Mouse (Mus musculus) mouse trophoblast stem cell (cell line): ENCODE measurements around the gene Emc6.

Source experiments
- in situ Hi-C, 2 experiments: fragments of 300-500 bp; cut with MseI, MboI; formaldehyde crosslinking; loops; 2 replicates in 1 of 2; 3 replicates in 1 of 2; pipeline ENCODE4 v1.15.1; 2025

The Emc6 gene

DNA sequence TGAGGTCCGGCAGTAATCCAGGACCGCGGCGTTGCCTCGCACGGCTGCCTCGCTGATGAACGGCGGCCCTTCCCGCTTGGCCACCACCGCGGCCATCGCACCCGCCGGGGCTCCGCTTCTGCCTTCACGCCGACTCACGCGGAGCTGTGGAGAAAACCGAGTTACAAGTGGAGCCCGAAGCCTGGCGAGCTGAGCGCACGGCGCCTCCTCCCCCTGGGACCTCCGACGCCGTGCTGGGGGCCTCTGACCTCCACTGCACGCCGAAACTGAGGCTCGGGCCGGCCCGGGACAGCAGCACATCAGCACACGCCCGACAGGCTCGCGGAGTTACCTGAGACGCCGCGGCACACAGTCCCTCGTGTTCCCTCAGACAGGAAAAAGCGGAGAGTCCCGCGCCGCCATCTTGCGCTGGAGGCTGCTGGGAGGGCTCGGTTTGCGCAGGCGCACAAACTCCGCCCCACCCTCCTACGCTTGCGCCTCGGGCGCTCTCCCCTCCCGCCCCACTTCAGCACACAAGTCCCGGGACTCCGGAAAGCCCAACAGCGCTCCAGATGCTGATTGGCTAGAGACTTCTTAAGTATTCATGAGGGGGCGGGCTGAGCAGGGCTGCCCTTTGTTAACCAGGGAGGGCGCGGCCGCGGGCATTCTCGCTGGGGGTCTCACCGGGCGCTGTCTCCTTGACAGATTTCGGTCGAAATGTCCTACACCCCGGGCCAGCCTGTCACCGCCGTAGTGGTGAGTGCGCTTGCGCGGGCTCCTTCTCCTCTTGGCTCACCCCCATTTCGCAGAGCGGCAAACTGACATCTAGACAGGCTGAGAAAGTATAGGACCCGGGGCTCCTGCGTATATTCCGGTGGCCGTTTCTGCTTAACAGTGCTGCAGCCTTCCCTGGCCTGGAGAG lies at the start of gene Emc6, which contains the start of gene Tax1bp3:
TSS of gene Emc6 (minus strand) at position 430 of the 901 bp plus-strand sequence.
TSS of gene Tax1bp3 (plus strand) at position 476 of the 901 bp plus-strand sequence.
- in situ Hi-C loops: no loop called here

DNA sequence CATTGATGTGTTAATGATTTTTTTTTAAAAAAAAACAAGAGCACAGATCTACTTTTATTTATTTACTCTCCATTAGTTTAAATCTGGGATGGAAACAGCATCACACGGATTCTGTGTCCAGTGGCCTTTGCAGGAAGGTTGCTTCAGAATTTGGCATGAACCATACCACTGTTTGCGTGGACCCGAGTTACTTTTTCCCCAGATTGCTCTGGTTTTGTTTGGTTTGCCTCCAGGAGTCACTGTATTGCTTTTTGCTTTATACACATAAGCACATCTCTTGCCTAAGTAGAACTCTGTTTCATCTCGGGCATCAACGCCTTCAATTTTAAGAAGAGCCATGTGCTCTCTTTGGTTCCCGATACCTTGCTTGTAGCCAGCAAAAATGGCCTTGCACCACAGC lies 49.0 kb upstream of the Emc6 start:
- in situ Hi-C loops: no loop called here

DNA sequence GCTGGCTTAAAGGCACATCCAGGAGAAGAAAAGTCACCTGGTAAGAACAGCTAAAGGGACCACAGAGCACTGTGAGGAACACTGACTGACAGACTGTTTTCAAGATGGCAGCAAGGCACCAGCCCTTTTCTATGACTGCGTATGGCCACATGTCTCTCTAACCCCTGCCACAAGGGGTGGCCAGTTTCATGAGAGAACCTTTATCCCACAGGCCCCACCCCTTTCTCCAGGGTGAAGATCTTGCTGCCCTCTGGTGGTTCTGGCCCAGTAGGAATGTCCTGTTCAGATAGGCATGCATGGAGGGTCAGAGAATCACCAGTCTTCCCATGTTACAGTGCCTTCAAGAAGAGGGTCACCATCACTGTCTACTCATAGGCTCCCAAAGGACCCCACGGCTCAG lies 47.1 kb upstream of the Emc6 start:
- in situ Hi-C loops: no loop called here

DNA sequence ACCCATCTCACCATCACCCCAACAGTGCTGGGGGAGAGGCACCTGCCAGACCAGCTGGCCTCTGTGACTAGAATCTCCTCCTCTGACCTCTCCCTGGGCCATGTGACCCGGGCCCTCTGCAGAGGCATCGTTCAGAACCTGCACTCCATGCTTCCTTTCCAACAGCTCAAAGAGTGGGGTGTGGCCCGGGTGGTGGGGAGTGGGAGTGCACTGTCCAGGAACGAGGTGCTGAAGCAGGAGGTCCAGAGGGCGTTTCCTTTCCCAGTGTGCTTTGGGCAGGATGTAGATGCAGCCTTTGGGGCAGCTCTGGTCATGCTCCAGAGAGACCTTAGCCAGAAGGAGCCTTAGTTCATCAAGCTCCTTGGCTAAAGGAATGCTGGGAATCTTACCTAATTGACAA lies 46.0 kb upstream of the Emc6 start:
- in situ Hi-C loops: no loop called here

DNA sequence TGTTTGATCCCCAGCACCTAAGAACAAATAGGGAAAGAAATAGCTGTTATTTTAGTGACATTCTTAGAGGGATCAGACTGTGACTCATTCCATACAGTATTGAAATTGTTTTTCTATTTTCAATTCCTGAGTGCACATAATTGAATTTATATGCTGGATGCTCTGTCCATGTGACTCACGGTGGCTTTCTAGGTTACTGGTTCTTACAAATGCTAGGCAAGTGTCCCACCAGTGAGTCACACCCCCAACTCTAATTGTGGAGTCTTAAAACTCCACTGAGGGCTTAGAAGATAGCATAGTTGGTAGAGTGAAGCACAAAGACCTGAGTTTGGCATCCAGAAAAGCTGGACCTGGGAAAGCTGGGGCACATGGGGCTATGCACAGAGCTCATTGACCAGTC lies 43.8 kb upstream of the Emc6 start:
- in situ Hi-C loops: no loop called here

DNA sequence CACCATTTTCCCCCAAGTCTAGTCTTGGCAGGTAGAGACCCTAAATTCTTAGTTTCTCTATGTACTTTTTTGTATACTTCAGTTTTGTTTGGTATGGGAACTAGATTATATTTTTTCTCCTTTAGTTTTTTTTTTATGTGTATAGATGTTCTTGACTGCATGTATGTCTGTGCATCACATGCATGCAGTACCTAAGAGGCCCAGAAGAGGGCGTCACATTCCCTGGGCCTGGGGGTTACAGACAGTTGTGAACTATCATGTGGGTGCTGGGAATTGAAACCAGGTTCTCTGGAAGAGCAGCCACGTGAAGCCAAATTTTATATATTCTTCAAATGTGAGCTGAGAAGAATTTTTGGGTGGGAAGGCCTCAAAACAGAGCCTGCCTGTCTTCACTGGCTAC lies 42.8 kb upstream of the Emc6 start:
- in situ Hi-C loops: no loop called here

DNA sequence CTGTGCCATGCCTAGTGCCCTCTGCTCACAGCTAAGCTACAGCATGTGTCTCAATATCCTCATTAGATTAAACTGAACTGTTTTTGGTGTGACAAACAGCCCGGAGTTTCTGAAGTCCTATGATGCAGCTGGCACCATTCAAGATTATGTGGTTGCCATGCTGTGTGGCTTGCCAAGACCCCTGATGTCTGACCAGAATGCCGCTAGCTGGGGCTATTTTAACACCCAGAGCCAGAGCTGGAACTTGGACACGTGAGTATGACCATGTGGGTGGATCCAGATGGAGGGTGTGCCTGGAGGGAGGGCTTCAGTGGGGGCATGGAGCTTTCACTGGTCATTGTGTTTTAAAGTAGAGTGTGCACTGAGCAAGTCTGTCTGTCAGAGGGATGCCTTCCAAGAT lies 37.1 kb upstream of the Emc6 start:
- in situ Hi-C loops: no loop called here

DNA sequence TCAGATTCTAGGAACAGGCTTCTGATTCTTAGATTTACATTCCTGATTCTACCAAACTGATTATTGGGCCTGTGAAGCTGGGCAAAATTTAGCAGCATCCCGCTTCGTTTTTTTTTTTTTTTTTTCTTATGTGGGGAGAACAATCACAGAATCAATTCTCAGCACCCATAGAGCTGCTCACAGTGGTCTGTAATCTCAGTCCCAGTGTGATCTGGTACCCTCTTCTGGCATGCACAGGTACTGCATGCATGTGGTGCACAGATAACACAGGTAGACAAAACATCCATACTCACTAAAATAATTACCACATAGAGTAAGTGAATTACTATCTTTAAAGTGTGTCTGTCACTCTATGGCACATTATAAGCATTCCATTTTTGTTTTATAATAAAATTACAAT lies 30.8 kb upstream of the Emc6 start:
- in situ Hi-C loops: no loop called here

DNA sequence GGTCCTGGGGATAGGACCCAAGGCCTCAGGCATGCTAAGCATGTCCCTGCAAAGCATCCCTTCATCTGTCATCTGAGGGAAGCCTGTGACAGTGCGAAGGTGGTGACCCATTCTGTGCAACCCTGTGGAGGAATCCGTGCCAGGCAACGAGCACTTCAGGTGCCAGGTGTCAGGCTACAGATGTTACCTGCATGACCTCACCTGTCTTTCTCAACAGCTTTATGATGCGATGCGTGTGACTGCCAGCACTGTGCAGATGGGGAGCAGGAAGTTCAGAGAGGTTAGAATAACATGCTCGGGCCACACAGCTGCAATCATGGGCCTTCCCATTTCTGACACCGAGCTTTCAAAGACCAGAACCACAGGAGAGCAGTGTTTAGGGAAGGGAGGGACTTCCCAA lies 28.4 kb upstream of the Emc6 start:
- in situ Hi-C loops: no loop called here

DNA sequence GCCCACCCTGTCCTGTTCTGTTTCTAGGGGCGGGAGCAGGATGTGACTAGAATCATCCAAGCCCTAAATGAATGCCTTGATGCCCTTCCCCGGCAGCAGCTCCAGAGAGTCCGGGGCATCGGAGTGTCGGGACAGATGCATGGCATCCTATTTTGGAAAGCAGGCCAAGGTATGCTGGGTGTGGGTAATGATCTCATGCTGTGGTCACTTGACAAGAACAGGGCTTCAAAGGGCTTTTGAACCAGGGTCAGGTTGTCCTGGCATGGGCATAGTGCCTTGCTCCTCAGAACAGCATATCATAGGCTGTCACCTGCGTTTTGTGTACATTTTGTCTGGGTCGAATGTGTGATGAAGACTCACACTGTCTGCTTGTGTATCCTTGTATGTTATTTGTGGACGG lies 27.1 kb upstream of the Emc6 start:
- in situ Hi-C loops: no loop called here

DNA sequence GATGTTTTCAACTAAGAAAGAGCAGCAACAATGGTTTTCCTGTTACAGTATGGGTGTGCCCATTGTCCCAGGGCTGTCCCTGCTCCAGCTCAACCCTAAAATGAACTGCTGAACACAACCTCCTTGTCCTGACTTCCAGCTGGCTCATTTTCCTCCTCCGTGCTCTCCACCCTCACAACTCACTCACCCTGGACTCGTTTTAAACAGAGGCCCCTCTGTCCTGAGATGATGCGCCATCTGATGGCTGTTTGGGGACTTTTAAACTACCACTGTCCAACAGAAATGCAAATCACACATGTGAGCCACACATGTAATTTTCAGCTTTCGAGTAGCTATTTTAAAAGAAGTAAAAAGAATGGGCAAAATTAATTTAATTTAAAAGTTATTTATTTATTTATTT lies 24.8 kb upstream of the Emc6 start:
- in situ Hi-C loops: no loop called here

DNA sequence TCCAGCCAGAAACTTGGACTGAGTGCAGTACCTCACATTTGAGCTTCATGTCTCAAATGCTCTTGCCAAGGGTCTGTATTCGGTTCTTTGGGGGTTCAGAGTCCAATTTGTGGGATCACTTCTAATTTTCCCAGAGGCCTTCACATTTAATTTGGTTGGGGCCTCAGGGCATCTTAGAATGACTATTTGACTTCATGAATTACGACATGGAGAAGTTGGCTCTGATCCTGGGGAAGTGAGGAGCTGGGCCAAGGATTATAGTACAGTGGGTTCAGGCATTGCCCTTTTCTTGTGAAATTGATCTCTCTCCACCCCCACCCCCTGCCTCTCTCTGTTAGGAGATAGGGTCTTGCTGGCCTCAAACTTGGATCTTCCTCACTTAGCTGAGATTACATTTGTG lies 24.2 kb upstream of the Emc6 start:
- in situ Hi-C loops: no loop called here

DNA sequence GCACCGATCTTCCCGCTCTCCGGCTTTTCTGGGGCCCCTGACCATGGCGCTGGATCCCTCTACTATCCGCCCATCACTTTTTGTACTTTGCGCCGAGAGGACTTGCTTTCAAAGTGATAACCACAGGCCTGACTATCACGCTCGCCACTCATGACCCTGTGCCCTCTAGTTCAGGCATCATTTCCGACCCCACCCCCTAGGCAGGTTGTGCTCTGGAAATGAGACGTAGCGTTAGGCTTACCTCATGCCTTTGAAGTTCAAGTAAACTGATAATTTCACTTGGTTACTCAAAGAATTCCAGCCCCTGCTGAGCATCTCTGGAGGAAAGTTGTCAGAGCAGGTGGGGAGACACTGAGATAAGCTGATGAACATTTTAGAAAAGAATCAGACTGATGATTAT lies 23.0 kb upstream of the Emc6 start:
- in situ Hi-C loops: no loop called here

DNA sequence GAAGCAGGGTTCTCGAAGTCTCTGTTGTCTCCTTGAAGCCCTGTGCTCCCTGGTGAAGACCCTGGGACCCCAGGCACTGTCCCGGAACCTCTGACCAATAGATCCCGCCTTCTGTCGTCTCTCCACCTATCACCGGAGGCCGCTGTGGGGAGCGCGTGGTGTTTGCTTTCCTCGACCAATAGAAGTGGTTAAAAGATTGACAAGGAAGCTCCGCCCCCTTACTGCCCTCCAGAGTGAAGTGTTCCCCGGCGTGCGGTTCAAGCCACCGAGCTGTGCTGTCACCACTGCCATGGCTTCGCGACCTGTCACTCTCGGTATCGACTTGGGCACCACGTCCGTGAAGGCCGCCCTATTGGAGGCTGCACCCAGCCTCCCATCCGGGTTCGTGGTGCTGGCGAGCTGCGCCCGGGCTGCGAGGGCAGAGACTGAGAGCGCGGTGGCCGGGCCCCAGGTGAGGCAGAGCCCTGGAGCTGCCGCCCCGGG lies 22.4 kb upstream of the Emc6 start, which contains the start of gene Shpk:
TSS of gene Shpk (plus strand) at position 231 of the 483 bp plus-strand sequence.
- in situ Hi-C loops: no loop called here

DNA sequence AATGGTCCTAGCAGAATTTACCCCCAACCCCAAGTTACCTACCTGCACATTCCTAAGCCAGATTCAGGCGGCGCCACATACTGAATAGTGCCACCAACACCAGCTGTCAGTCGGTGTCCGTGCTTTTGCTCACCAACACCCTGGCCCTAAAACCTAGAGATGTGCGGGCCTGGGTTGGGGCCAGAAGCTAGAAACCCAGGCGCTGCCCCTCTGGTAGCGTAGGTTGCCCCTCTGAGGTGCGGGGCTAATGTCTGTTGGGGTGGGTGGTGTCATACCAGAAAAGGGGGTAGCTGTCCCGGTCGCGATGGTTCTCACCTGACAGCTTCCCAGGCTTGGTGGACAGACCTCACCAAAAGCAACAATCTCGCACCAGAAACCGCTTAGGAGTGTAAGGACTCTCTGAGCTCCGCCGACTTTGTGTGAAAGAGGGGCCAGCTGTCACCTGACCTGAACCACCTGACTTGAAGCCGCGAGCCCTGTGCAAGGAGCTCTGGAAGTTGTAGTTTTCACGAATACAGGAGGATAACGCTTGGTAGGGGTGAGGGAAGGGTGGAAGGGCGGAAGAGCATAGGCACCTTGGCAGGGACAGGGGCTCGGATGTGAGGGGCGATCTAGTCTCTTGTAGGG lies 21.9 kb upstream of the Emc6 start, which contains the start of gene Ctns:
TSS of gene Ctns (minus strand) at position 440 of the 627 bp plus-strand sequence.
- in situ Hi-C loops: no loop called here

DNA sequence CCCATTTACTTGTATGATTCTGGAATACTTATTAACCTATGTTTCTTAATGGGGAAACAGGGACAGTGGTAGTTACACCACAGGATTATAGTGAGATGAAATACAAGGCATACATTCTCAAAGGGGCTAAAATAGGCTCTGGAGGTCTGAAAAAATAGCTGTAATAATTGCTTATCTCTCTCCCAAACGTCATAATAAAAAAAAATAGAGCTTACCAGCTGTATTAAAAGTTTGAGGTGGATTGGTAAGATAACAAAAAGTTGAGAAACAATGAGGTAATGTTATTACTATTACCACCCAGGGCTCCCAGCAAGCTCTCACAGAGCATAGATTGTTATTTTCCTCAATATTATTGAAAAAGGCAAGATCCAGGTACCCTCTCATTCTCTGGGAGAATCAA lies 21.4 kb upstream of the Emc6 start:
- in situ Hi-C loops: no loop called here

DNA sequence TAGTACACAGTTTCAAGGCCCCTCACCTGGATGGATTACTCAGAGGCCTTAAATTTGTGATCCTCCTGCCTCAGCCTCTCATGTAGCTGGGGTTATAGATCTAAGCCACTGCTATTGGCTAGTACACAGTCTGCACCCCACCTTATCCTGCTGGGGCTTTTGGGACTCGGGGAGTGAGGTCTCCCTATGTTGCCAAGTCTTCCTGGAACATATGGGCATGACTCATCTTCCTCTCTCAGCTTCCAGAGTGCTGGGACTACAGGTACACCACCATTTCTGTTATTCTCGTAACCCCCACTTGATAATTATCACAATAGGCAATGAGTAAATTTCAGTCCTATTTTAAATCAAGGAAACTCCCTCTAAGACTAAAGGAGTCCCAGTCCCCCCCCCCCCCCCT lies 17.6 kb upstream of the Emc6 start:
- in situ Hi-C loops: no loop called here

DNA sequence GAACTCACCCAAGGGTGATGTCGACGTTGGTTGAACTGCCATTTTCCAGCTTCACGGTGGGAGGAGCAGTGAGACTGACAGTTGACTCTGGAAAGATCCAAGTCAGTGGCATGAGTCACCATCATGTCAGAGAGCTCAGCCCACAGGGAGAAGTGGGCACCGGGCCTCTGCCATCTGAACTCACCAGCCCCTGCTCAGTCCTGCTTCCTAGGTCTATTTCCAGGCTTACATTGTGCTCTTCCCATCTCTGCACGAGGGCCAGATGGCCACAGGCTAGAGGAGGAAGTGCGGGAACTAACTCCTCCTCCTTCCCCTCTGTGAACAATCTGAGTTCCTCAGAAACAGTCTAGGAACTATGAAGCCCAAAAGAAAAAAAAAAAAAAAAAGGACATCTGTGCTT lies 16.2 kb upstream of the Emc6 start:
- in situ Hi-C loops: no loop called here

DNA sequence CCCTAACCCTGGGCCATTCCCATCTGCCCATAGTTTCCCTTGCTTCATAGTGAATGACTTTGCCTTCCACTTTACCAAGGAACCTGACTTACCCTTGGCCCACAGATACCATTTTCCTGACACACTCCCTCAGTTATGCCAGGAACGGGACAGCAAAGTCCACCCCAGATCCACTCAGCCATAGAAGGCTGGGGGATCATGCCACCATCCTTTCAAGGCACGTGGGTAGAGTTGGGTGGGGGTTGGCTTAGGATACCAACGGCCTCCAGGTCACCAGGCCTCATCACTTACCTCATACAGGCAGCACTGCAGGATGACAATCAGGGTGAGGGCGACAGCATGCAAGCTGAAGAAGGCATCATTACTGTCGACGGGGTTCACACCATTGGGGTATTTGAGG lies 10.4 kb upstream of the Emc6 start:
- in situ Hi-C loops: no loop called here

DNA sequence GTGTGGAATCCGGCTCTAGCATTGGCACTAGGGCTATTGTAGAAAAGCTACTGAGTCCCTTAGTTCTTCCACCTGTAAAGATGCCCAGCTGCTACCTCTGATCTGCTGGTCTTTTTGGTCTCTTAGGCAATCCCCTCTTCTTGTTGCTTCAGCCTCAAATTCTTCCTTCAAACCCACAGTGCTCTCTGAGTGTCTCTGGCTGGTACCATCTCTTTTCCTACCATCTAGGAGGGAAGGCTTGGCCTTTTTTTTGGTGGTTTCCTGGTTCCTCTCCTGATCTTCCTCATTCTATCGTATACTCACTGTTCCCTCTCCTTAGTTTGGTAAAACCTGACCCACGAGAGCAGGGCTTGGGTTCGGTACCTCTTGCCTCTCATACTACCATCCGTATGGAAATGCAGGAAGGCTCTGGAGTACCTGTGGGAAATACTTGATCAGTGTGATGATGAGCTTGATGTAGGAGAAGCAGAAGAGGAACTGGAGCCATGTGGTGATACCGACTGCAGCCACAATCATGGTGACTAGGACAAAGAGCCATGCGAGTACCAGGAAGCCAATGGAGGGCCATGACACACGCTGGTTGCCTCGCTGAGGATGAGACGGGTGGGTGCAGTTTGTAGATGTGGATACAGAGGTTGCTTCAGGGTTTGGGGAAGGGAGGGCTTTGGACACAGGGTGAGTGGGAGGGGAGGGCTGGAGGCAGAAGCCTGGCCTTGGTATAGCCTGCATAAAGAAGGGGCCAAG lies 9.2 kb upstream of the Emc6 start:
- in situ Hi-C loops: no loop called here

DNA sequence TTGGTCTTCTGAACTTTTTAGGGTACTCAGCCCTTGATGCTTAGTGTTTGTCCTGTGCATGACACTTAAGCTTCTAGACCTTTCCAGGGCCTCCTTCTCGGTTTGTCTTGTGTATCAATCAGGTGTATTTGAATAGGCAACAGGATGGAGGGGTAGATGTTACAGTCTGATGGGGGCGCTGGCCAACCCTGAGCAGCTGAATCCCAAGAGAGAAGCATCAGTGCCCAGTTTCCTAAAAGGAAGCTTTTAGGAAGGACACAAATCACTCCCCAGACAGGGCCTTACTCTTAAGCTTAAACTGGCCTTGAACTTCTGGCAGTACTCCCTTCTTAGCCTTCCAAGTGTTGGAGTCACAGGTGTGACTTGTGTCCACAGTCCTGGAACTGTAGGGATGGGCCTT lies 1.1 kb upstream of the Emc6 start:
- in situ Hi-C loops: no loop called here

DNA sequence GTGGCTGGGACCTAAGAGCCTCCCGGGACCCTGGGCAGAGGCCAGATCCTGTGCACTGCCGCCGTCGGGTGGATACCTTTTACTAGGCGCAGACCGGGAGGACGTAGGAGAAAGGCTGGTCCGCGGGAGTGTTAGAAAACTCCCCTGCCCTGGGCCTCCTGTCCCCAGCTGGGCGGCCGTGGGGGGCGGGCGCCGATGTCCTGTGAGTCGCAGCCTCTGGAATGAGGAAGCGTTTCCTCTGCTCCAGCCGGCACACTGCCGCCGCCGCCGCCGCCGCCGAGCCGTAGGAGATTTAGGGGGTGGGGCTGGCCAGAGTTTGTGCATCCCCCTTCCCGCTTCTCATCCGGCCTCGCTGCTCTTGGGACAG lies 655 bp upstream of the Emc6 start:
- in situ Hi-C loops: no loop called here
